Mouse (Mus musculus) lung, adult 18-20 months (tissue): ENCODE measurements around the gene Rad51d.
A peak's percentile ranks its signal among the peaks of the same experiment; 100 is the strongest.
"Not testable (repeated sequence)": the region's sequence is repeated elsewhere in the genome, so short reads cannot be mapped to it uniquely, and the experiment has no call there.

Experiments
- DNase-seq, 2 experiments: peaks; one replicate each; pipeline ENCODE4 v3.0.0; 2022; ENCODE audit warnings: mixed read lengths in 2 of 2

Rad51d gene

GRCm38 (mm10) chr11:82890342-82890762, at the start of gene Rad51d:
Gene Rad51d, minus strand, starts transcription at chr11:82890614.
- peak; percentile 93 to 95 for DNase-seq

GRCm38 (mm10) chr11:82933186-82933585, 42.8 kb upstream of the Rad51d start:
- DNase-seq: no peak

DNA sequence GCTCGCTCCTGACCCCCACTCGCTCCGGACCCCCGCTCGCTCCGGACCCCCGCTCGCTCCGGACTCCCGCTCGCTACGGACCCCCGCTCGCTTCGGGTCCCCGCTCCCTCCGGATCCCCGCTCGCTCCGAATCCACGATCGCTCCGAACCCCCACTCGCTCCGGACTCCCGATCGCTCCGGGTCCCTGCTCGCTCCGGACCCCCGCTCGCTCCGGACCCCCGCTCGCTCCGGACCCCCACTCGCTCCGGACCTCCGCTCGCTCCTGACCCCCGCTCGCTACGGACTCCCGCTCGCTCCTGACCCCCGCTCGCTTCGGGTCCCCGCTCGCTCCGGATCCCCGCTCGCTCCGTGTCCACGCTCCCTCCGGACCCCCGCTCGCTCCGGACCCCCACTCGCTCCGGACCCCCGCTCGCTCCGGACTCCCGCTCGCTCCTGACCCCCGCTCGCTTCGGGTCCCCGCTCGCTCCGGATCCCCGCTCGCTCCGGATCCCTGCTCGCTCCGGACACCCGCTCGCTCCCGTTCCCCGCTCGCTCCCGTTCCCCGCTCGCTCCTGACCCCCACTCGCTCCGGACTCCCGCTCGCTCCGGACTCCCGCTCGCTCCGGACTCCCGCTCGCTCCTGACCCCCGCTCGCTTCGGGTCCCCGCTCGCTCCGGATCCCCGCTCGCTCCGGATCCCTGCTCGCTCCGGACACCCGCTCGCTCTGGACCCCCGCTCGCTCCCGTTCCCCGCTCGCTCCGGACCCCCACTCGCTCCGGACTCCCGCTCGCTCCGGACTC, 41.4 kb upstream of the Rad51d start:
- not testable (repeated sequence) for DNase-seq

- not testable (repeated sequence) for DNase-seq
Measured at GRCm38 (mm10) chr11:82931161-82931560, 40.7 kb upstream of the Rad51d start.

DNA sequence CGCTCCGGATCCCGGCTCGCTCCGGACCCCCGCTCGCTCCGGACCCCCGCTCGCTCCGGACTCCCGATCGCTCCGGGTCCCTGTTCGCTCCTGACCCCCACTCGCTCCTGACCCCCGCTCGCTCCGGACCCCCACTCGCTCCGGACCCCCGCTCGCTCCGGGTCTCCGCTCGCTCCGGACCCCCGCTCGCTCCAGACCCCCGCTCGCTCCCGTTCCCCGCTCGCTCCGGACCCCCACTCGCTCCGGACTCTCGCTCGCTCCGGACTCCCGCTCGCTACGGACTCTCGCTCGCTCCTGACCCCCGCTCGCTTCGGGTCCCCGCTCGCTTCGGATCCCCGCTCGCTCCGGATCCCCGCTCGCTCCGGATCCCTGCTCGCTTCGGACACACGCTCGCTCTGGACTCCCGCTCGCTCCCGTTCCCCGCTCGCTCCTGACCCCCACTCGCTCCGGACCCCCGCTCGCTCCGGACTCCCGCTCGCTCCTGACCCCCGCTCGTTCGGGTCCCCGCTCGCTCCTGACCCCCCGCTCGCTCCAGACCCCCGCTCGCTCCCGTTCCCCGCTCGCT, 40.1 kb upstream of the Rad51d start:
- DNase-seq: not testable (repeated sequence)

- no peak for DNase-seq
Measured at GRCm38 (mm10) chr11:82929633-82929950, 39.2 kb upstream of the Rad51d start.

GRCm38 (mm10) chr11:82928897-82929632, 38.7 kb upstream of the Rad51d start:
- DNase-seq: no peak

DNA sequence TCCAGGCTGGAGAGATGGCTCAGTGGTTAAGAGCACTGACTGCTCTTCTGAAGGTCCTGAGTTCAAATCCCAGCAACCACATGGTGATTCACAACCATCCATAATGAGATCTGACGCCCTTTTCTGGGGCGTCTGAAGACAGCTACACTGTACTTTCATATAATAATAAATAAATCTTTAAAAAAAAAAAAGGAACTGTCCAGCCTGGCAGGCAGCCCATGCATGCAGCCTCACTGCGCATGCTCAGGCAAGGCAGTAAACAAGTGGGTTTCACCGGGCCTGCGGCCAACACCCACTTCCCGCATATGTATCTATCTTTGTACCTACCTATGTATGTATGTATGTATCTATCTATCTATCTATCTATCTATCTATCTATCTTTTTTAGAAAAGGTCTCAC, 33.5 kb upstream of the Rad51d start:
- DNase-seq: not testable (repeated sequence)

GRCm38 (mm10) chr11:82921691-82922090, 31.3 kb upstream of the Rad51d start:
- DNase-seq: no peak

DNA sequence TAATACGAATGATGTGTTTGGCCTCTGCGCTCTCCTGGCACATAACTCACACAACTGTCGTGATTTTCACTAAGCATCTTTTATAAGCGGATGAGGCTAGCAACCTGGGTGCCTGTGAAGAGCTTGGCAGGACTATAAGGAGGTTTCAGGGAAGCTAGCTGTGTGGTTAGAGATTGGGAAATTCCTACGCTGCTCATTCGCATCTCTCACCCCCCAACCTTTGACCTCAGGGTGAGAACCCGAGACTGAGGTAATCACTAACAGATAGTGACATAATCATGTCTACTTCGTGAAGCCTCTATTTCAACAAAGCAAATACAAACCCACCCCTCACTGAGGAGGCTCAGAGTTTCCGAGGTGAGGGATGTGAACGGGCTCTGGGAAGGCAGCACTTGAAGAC, 30.4 kb upstream of the Rad51d start:
- DNase-seq: no peak

DNA sequence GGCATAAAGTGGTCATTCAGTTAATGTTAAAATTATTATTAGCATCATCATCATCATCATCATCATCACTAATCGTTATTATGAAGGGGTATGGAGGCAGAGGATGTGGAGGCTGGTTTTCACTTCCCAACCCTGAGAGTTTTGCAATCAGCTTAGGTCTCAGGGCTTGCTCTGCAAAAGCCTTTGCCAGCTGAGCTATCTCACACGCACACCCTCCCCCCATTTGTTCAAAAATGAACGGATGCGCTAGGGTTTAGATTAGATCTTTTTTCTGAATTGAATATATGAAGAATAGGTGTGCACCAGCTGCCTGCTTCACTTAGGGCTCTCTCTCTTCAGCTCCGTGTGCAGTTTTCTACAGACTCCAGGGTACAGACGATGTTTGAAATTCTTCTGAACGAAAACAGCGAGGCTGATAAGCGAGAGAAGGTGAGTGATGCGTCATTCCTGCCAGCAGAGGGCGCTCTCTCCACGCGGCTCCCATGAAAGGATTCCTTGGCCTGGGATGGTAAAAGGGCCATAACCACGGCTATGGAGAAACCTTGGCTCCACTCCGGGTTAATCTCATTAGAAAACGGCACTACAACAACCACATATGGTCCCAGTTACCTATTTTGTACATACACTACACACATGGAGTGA, 24.4 kb upstream of the Rad51d start:
- DNase-seq: peak; percentile 70 to 72

GRCm38 (mm10) chr11:82910679-82911389, 20.4 kb upstream of the Rad51d start:
- no peak for DNase-seq

DNA sequence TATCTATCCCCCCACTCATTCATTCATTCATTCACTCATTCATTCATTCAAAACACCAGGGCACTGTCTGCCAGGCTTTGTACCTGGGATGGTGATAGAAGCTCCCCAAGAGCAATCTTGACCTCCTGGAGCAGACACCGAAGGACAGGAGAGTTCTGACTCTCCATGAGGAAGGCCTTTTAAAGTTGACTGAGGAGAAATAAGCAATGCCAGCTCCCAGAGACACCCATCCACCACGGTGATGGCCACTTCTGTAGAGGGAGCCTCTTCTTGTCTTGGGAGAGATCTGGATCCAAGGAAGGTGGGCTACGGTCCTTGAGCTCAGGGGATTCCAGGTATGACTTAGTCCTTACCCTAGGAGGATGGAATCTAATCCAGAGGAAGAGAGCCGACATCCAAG, 19.8 kb upstream of the Rad51d start, which contains the start of gene Unc45b:
Unc45b (plus strand) TSS at position 301 of the 400 bp plus-strand sequence.
- DNase-seq: no peak

DNA sequence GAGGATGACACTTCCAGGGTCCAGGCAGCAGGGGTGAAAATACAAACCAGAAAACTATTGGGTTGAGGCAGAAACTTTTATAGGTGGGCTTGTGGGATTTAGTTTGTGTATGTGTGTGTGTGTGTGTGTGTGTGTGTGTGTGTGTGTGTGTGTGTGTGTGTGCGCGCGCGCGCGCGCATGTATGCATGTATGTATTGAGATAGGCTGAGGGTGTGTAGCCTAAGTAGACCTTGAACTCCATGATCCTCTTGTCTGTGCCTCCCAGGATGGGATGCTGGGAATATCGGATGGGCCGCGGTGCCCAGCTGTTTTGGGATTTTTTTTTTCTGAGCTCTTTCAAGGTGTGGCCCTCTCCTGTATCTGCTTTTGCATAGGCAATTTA, 18.2 kb upstream of the Rad51d start:
- DNase-seq: no peak

- peak; percentile 87 to 91 for DNase-seq
Measured at GRCm38 (mm10) chr11:82907651-82908607, 17.5 kb upstream of the Rad51d start, which contains the start of gene Nle1. Gene Nle1, minus strand, starts transcription at chr11:82908411.

DNA sequence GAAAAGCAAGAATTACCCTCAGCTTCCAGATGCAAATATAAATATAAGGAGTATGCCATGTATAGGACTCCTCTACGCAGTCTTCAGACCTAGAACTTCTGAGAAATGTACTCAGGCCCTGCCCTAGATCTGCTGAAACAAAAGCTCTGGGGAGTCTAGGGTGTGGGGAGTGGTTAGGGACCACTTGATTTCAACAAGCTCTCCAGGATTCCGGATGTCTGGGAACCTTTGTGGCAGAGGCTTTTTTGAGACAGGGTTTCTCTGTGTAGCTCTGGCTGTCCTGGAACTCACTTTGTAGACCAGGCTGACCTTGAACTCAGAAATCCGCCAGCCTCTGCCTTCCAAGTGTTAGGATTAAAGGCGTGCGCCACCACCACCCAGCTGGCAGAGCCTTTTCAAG, 15.4 kb upstream of the Rad51d start:
- no peak for DNase-seq

GRCm38 (mm10) chr11:82904952-82905351, 14.5 kb upstream of the Rad51d start:
- no peak for DNase-seq

GRCm38 (mm10) chr11:82901606-82902310, 11.3 kb upstream of the Rad51d start:
- no peak for DNase-seq

DNA sequence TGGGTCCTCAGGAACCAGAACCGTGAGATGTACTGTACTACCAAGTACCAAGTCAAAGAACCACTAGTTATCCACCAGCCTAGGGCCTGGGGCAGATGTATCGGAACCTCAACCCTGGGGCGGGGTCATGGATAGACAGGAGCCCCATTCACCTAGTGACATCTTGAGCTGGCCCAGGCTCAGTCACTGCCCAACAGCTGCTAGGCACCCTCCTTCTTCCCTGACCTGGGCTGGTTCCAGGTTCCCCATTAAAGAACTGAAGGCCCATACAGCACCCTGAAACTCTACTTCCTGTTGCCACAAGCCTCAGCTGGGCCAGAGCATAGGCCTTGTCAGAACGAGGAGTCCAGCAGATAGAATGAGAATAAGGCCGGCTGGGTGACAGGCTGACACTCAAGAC, 9.3 kb upstream of the Rad51d start:
- no peak for DNase-seq

GRCm38 (mm10) chr11:82897478-82897877, 7.1 kb upstream of the Rad51d start:
- DNase-seq: no peak

DNA sequence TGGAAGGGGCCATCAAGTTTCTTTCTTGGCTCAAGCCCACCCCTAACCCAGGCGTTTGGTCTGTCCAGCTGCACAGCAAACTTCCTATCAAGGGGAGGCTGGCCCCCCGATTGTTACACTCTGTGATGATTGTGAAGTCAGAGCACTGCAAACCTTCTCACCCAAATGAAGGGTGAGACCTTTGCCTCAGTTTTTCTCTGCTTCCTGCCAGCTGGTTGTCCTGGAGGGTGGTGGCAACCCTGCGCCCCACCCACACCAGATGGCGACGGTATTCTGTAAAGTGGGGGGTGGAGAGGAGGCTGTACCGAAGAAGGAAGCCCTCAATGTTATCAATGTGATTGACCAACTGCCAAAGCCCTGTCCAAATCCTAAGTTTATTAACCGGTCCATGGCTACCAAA, 1.5 kb upstream of the Rad51d start, which contains the start of gene Fndc8:
Fndc8 (plus strand) TSS at position 189 of the 400 bp plus-strand sequence.
- DNase-seq: no peak
